Mouse (Mus musculus) midbrain, postnatal 0 days (tissue): ENCODE measurements around the gene Kpnb1. TPM values are rescaled to one million over a fixed set of nuclear protein-coding genes. Genes with fewer than 3 reads are reported as not detected.

Source experiments
- ATAC-seq: fragments of 200-750 bp; cut with Nextera tagmentation; 2 replicates; pipeline ENCODE4 v1.8.0; 2017; ENCODE audit warnings: moderate number of reproducible peaks, mild to moderate bottlenecking, moderate TSS enrichment, moderate library complexity; ENCODE audit not compliant: low FRiP score
- DNase-seq: peaks from one replicate; pipeline ENCODE4 v3.0.0-alpha.2; 2015; ENCODE audit warnings: low spot score
- H3K27ac ChIP-seq: fragments of 300-500 bp; sonication (generic); 2 replicates; pipeline ENCODE4 v1.5.1; 2014; ENCODE audit warnings: low read depth, mild to moderate bottlenecking, low read length, mixed read lengths
- H3K27me3 ChIP-seq: fragments of 300-500 bp; sonication (generic); 2 replicates; pipeline ENCODE4 v1.6.1; 2014; ENCODE audit warnings: low read length, control low read depth, mixed read lengths; ENCODE audit not compliant: insufficient read depth
- H3K36me3 ChIP-seq: fragments of 300-500 bp; sonication (generic); 2 replicates; pipeline ENCODE4 v1.6.1; 2014; ENCODE audit warnings: low read length, control low read depth, mixed read lengths; ENCODE audit not compliant: insufficient read depth
- H3K4me1 ChIP-seq: fragments of 300-500 bp; sonication (generic); 2 replicates; pipeline ENCODE4 v1.6.1; 2014; ENCODE audit warnings: mild to moderate bottlenecking, control low read depth, antibody characterized with exemption, low read length, mixed read lengths; ENCODE audit not compliant: insufficient read depth
- H3K4me2 ChIP-seq: fragments of 300-500 bp; sonication (generic); 2 replicates; pipeline ENCODE4 v1.6.1; 2014; ENCODE audit warnings: low read depth, mild to moderate bottlenecking, low read length, mixed read lengths; ENCODE audit not compliant: poor library complexity, severe bottlenecking
- H3K4me3 ChIP-seq: fragments of 300-500 bp; sonication (generic); 2 replicates; pipeline ENCODE4 v1.5.1; 2014; ENCODE audit warnings: low read depth, mild to moderate bottlenecking, low read length, moderate library complexity
- H3K9ac ChIP-seq: fragments of 300-500 bp; sonication (generic); replicated peaks from 2 replicates; pipeline ENCODE4 v1.6.1; 2014; ENCODE audit warnings: mild to moderate bottlenecking, low read length, moderate library complexity, mixed read lengths; ENCODE audit not compliant: poor library complexity, severe bottlenecking
- H3K9me3 ChIP-seq: fragments of 300-500 bp; sonication (generic); 2 replicates; pipeline ENCODE4 v1.6.1; 2016; ENCODE audit warnings: low read length, control low read depth
- CTCF ChIP-seq: IDR thresholded peaks from 2 replicates; pipeline ENCODE4 v1.5.1; 2016; ENCODE audit warnings: antibody characterized with exemption, mild to moderate bottlenecking
- WGBS: fragments of 180-500 bp; shearing (Covaris S2); extraction: QIAGEN DNeasy Blood & Tissue Kit; methylation state at CpG from one replicate; pipeline ENCODE4 v1.1.7; 2014; 5-methylcytosine and 5-hydroxymethylcytosine counted together
- polyA plus RNA-seq: library from polyadenylated mRNA; unstranded; fragments of >200 nt; fragmentation: Nextera tagmentation; extraction: Ambion mirVana; gene quantifications from 2 replicates; pipeline ENCODE4 v1.2.1, GENCODE M21; 2015
- total RNA-seq: library from RNA; depleted of rRNA; stranded (reverse); fragments of >200 nt; gene quantifications from 2 replicates; pipeline ENCODE4 v1.2.3, GENCODE M21; 2014

Gene Kpnb1
- total and polyA plus RNA-seq, 2 experiments from 2014 or later = 25.0 to 104 TPM

DNA sequence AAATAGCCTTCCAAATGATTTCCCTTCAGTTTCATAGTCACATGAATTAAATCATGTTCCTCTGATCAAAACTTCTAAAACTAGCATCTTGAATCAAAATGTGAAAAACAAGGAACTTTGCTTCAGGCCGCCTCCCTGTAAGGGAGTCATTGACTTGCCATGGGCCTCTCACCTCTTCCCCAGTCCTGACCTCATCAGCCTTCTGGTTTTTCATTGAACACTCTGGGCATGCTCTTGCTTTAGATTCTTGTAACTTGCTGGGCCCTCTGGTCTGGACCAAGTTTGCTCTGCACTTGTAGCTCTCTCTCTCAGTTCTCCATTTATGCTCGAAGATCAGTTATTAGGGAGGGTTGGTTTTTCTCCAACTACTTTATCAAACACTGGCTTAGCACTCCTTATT, 33.9 kb upstream of the Kpnb1 start:
- DNase-seq (no peak), ATAC-seq (no peak)
- no peaks in the 10 kb centered on the region for H3K27me3 ChIP-seq
- H3K27ac ChIP-seq = no peak overlapping the region
- WGBS = 95% methylated on average over 2 of the region's 2 CpGs
- H3K4me2 ChIP-seq = no peak overlapping the region
- H3K9me3 ChIP-seq = no peaks in the 10 kb centered on the region
- peaks cover 47% of the 10 kb centered on the region for H3K36me3 ChIP-seq
- no peak for TF ChIP-seq CTCF
- no peak overlapping the region for H3K9ac ChIP-seq
- H3K4me3 ChIP-seq = no peak overlapping the region
- H3K4me1 ChIP-seq = no peaks in the 10 kb centered on the region

- Histone ChIP-seq H3K4me3 (no peak overlapping the region), H3K4me1 (no peaks in the 10 kb centered on the region), H3K27ac (no peak overlapping the region), H3K27me3 (no peaks in the 10 kb centered on the region), H3K36me3 (peaks cover 41% of the 10 kb centered on the region), H3K9ac (no peak overlapping the region), H3K4me2 (no peak overlapping the region), H3K9me3 (no peaks in the 10 kb centered on the region)
- TF ChIP-seq CTCF = no peak
- WGBS = 92% methylated on average over 3 of the region's 3 CpGs
- ATAC-seq (no peak), DNase-seq (no peak)
These were observed 32.5 kb upstream of the Kpnb1 start for GRCm38 (mm10) chr11:97220211-97220610.

DNA sequence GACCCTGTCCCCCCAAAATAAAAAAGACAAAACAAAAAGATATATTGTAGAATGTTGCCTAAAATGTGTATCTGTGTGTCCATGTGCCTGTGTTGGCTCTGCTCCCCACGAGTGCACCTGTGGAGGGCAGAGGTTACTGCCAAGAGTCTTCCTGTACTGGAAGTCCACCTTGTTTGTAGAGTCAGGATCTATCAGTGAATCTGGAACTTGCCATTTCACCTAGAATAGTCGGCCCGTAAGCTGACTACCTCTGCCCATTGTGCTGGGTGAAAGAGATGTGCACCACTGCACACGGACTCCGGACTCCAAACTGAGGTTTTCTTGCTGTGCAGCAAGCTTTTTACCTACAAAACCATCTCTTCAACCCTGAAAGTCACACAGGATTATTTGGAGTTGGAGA, 26.7 kb upstream of the Kpnb1 start:
- no peaks in the 10 kb centered on the region for H3K9me3 ChIP-seq
- H3K36me3 ChIP-seq = peaks cover 55% of the 10 kb centered on the region
- H3K27ac ChIP-seq = no peak overlapping the region
- no peak overlapping the region for H3K4me3 ChIP-seq
- TF ChIP-seq CTCF = no peak
- no peak for ATAC-seq
- 89% methylated on average over 5 of the region's 5 CpGs for WGBS
- H3K27me3 ChIP-seq = no peaks in the 10 kb centered on the region
- H3K4me1 ChIP-seq = no peaks in the 10 kb centered on the region
- no peak for DNase-seq
- H3K9ac ChIP-seq = no peak overlapping the region
- no peak overlapping the region for H3K4me2 ChIP-seq

DNA sequence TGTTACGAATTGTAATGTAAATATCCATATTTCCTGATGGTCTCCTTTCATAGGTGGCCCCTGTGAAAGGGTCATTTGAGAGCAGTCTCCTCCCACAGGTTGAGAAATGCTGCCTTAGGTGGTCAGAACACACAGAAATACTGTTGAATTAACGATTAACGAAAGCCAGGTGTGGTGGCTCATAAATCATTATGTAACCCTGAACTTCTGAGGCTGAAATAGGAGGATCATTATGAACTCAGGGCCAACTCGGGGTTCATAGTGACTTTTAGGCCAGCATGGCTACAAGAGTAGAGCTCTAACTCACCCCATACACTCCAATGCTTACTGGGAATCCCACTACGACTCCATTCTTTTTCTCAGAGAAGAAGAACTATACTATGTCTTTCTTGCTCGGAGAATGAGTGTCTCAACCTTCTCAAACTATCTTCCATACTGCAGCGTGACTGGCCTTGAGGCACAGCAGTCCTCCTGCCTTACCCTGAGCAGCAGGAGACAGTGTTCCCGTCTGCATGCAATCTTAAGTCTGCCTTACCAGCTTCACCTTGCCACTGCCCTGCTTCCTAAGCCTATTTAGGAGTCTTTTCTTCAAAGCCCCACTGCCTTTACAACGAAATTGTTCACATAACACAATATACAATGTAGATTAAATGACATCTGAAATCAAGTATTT, 23.2 kb upstream of the Kpnb1 start:
- 93% methylated on average over 9 of the region's 9 CpGs for WGBS
- no peak for DNase-seq
- ATAC-seq = no peak
- H3K27me3 ChIP-seq = no peaks in the 10 kb centered on the region
- no peak for TF ChIP-seq CTCF
- no peak overlapping the region for H3K4me2 ChIP-seq
- no peak overlapping the region for H3K9ac ChIP-seq
- no peaks in the 10 kb centered on the region for H3K9me3 ChIP-seq
- no peaks in the 10 kb centered on the region for H3K4me1 ChIP-seq
- H3K4me3 ChIP-seq = no peak overlapping the region
- H3K27ac ChIP-seq = no peak overlapping the region
- H3K36me3 ChIP-seq = peaks cover 44% of the 10 kb centered on the region

DNA sequence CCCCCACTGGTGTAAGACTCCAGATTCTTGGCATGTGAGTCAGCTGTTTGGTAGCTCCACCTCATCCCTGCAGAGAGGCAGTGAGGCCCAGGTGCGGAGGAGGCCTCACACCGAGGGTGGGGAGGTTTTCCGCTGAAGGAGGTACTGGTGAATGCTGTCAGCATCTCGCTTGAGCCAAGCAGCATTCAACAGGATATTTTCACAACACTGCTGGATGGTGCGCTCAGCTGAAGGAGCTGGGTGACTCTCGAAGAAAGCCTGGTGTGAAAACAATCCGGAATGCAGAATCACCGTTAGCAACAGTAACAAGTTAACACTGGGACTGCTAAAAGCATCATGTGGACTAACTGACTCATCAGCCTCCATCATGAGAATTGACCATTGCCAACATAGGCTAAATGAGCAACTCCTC, 19.3 kb upstream of the Kpnb1 start:
- no peak for TF ChIP-seq CTCF
- WGBS = 86% methylated on average over 8 of the region's 8 CpGs
- H3K27ac ChIP-seq = no peak overlapping the region
- H3K9me3 ChIP-seq = no peaks in the 10 kb centered on the region
- no peak overlapping the region for H3K9ac ChIP-seq
- H3K4me1 ChIP-seq = no peaks in the 10 kb centered on the region
- ATAC-seq = no peak
- H3K4me3 ChIP-seq = no peak overlapping the region
- H3K36me3 ChIP-seq = peaks cover 16% of the 10 kb centered on the region
- no peaks in the 10 kb centered on the region for H3K27me3 ChIP-seq
- no peak overlapping the region for H3K4me2 ChIP-seq
- DNase-seq = no peak

DNA sequence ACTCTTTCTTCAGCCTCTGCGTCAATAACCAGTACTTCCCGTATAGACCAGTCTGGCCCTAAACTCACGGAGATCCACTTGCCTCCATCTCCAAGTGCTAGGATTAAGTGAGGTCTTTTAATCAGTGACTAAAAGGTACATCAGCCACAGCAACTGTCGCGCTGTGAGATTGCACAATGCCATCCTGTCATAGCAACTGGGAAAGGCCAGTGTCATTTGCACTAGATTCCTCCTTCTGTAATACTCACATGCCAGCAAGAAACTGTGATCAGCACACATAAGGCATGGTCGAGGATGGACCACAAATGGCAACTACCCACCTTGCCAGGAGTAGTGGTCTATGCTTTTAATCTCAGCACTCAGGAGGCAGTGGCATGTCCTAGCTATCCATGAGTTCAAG, 11.8 kb upstream of the Kpnb1 start:
- no peak for ATAC-seq
- Histone ChIP-seq H3K4me1 (no peaks in the 10 kb centered on the region), H3K36me3 (no peaks in the 10 kb centered on the region), H3K4me2 (no peak overlapping the region), H3K27me3 (no peaks in the 10 kb centered on the region), H3K9me3 (no peaks in the 10 kb centered on the region), H3K27ac (no peak overlapping the region), H3K9ac (no peak overlapping the region), H3K4me3 (no peak overlapping the region)
- TF ChIP-seq CTCF = no peak
- WGBS = 87% methylated on average over 6 of the region's 6 CpGs
- no peak for DNase-seq
